Mouse (Mus musculus): ENCODE measurements at regions not wholly inside any gene's neighbourhood (a gene's known extent, or its start where the extent isn't known, plus 50 kb on each side); places are given as distances from the start of the nearest gene placed in this dataset.
A peak's percentile ranks its signal among the peaks of the same experiment; 100 is the strongest.

DNA sequence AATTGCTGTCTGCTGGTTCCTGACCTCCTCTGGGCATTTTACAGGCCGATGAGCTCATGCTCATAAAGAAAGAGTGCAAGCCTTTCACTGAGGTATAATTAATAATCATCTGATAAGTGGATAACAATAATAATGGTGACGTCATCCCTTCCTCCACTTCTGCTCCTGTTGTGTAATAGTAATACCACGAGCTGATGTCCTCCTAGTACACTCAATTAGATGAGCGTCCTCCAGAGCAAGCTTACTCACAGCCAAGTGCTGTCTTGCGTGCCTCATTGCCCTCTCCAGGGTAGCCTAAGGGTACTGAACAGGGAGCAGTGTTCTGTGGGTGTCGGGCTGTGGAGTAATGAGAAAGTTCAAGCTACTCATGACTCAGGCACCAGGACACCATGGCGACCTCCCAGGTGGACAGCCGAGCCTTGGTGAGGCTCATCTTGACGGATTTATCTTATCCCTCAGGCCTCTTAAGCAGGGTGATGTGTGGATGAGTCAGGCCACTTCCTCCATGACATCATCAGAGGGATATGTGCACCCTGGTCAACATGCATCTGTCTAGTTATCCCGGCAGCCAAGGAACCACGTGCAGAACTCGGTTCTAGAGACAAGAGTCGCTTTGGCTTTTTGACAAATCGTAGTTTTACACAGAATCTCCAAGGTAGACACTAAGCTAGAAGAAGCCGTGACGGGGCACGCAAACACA, 135.9 kb upstream of the Tsc22d1 start:
- H3K9ac ChIP-seq (replicated peaks; ENCODE audit: low read length), result no peak overlapping the region

DNA sequence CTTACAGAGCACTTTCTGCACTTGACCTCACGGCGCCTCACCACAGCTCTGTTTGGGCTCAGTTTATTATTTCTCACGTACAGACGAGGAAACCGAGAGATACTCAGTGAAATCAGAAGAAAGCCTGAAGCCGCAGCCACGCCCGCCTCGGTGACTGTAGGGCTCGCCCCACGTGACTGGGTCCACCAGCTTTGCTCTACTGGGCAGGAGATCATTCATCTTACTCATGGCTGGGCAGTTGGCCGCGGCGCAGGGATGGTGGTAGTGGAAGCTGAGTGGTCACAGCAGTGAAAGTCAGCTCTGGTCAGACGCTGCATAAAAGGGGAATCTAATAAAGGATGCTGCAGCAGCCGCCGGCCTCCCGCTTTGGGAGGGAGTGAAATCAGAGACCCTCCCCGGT, 135.2 kb upstream of the Tsc22d1 start:
- Histone ChIP-seq H3K9ac (replicated peaks; ENCODE audit: low read length) (no peak overlapping the region), H3K4me1 (ENCODE audit: control insufficient read depth, insufficient read depth, low read length) (peaks cover 6% of the 10 kb centered on the region; the same call in 1 of the 2 replicates), H3K9me3 (ENCODE audit: control insufficient read depth, low read length) (no peaks in the 10 kb centered on the region), H3K4me3 (replicated peaks; ENCODE audit: low read depth, low read length) (no peak overlapping the region), H3K27ac (replicated peaks; ENCODE audit: low read depth, low read length) (no peak overlapping the region), H3K27me3 (ENCODE audit: control insufficient read depth, insufficient read depth, low read length) (no peaks in the 10 kb centered on the region), H3K36me3 (ENCODE audit: control insufficient read depth, insufficient read depth, low read length) (no peaks in the 10 kb centered on the region), H3K4me2 (ENCODE audit: low read length) (no peak overlapping the region)
- DNase-seq (no peak), ATAC-seq (ENCODE audit: low FRiP score, low TSS enrichment) (no peak)
- WGBS, result 92% methylated on average over 19 of the region's 19 CpGs

More for the DNA sequence above, 135.9 kb upstream of the Tsc22d1 start:
- 92% methylated on average over 17 of the region's 17 CpGs for WGBS
- H3K27me3 ChIP-seq (ENCODE audit: control insufficient read depth, insufficient read depth, low read length), result no peaks in the 10 kb centered on the region
- peaks cover 6% of the 10 kb centered on the region; the same call in 1 of the 2 replicates for H3K4me1 ChIP-seq (ENCODE audit: control insufficient read depth, insufficient read depth, low read length)
- no peaks in the 10 kb centered on the region for H3K9me3 ChIP-seq (ENCODE audit: control insufficient read depth, low read length)
- ATAC-seq (ENCODE audit: low FRiP score, low TSS enrichment) (no peak), DNase-seq (no peak)
- no peak overlapping the region for H3K4me2 ChIP-seq (ENCODE audit: low read length)
- no peak overlapping the region for H3K4me3 ChIP-seq (replicated peaks; ENCODE audit: low read depth, low read length)
- H3K36me3 ChIP-seq (ENCODE audit: control insufficient read depth, insufficient read depth, low read length), result no peaks in the 10 kb centered on the region
- H3K27ac ChIP-seq (replicated peaks; ENCODE audit: low read depth, low read length), result no peak overlapping the region

DNA sequence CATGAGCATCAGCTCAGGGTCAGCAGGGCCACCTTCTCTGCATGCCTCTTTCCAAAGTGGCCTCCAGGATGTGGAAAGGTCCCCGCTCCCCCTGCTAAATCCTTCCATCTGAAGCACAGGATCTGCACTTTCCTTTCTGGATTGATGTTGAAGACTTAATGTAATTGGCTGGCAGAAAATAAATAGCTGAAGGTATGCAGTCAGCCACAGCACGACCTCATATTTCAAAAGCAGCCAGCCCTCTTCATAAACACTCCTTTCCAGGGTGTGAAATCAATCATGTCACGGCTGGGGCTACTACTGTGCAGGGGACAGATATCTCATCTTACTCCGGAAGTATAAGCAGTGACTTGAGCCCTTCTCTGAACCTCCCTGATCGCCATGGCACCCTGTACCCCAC, 132.9 kb upstream of the Tsc22d1 start:
- Histone ChIP-seq H3K9ac (replicated peaks; ENCODE audit: low read length) (no peak overlapping the region), H3K27me3 (ENCODE audit: control insufficient read depth, insufficient read depth, low read length) (no peaks in the 10 kb centered on the region), H3K27ac (replicated peaks; ENCODE audit: low read depth, low read length) (no peak overlapping the region), H3K4me3 (replicated peaks; ENCODE audit: low read depth, low read length) (no peak overlapping the region), H3K9me3 (ENCODE audit: control insufficient read depth, low read length) (no peaks in the 10 kb centered on the region), H3K36me3 (ENCODE audit: control insufficient read depth, insufficient read depth, low read length) (no peaks in the 10 kb centered on the region), H3K4me1 (ENCODE audit: control insufficient read depth, insufficient read depth, low read length) (peaks cover 6% of the 10 kb centered on the region; the same call in 1 of the 2 replicates), H3K4me2 (ENCODE audit: low read length) (no peak overlapping the region)
- peak; percentile 25 for DNase-seq
- no peak for ATAC-seq (ENCODE audit: low FRiP score, low TSS enrichment)
- 27% methylated on average over 5 of the region's 5 CpGs for WGBS

DNA sequence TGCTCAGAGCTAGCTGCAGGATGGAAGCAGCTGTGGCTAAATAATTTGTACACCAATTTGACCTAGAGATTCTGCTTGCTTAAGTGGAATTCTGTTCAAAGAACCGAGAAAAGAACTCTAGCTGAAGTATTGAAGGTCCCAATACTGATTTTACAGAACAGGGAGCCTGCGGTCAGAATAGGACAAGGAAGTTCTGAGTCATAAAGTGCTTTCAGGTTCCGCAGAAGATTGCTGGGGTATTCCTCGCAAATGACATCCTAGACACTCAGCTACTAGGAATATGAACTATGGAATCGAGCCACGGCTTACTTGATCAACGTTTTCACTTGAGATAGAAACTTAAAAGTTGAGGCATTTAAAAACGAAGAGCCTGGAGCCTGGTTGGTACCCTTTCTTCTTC, 127.0 kb upstream of the Tsc22d1 start:
- Histone ChIP-seq H3K27ac (replicated peaks; ENCODE audit: low read depth, low read length) (no peak overlapping the region), H3K36me3 (ENCODE audit: control insufficient read depth, insufficient read depth, low read length) (no peaks in the 10 kb centered on the region), H3K9ac (replicated peaks; ENCODE audit: low read length) (no peak overlapping the region), H3K4me1 (ENCODE audit: control insufficient read depth, insufficient read depth, low read length) (no peaks in the 10 kb centered on the region), H3K9me3 (ENCODE audit: control insufficient read depth, low read length) (no peaks in the 10 kb centered on the region), H3K27me3 (ENCODE audit: control insufficient read depth, insufficient read depth, low read length) (no peaks in the 10 kb centered on the region), H3K4me3 (replicated peaks; ENCODE audit: low read depth, low read length) (no peak overlapping the region), H3K4me2 (ENCODE audit: low read length) (no peak overlapping the region)
- DNase-seq (no peak), ATAC-seq (ENCODE audit: low FRiP score, low TSS enrichment) (no peak)
- WGBS, result 92% methylated on average over 8 of the region's 8 CpGs

DNA sequence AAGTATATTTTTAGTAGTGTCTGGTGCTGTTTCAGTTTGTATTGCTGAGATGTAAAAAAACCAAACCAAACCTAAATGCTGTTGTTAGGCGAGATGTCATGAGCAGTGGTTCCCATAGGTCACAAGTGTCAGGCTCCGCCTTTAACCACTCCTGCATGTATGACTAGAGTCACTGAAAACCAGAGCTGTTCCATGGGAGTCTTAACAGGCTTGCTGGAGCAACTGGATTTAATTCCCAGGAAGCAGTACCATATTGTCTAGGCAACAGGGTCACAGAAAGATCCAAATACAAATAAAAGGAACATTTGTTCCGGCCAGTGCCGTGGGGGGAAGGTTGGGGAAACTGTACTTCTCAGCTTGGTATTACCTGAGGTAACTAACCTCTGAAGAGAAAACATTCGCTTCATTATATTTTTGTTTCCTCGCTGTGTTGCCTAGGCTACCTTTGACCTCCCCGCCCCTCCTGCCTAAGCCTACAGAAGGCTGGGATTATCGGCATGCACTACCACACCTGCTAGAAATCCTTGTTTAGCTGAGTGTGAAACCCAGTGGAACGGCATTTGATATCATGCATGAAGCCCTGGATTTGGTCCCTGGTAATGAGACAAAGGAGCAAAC, 124.3 kb upstream of the Tsc22d1 start:
- no peaks in the 10 kb centered on the region for H3K27me3 ChIP-seq (ENCODE audit: control insufficient read depth, insufficient read depth, low read length)
- H3K27ac ChIP-seq (replicated peaks; ENCODE audit: low read depth, low read length), result no peak overlapping the region
- H3K4me3 ChIP-seq (replicated peaks; ENCODE audit: low read depth, low read length), result no peak overlapping the region
- no peaks in the 10 kb centered on the region for H3K36me3 ChIP-seq (ENCODE audit: control insufficient read depth, insufficient read depth, low read length)
- DNase-seq, result peak; percentile 4
- ATAC-seq (ENCODE audit: low FRiP score, low TSS enrichment), result no peak
- no peaks in the 10 kb centered on the region for H3K9me3 ChIP-seq (ENCODE audit: control insufficient read depth, low read length)
- H3K9ac ChIP-seq (replicated peaks; ENCODE audit: low read length), result no peak overlapping the region
- no peaks in the 10 kb centered on the region for H3K4me1 ChIP-seq (ENCODE audit: control insufficient read depth, insufficient read depth, low read length)
- H3K4me2 ChIP-seq (ENCODE audit: low read length), result no peak overlapping the region
- 43% methylated on average over 9 of the region's 9 CpGs for WGBS

DNA sequence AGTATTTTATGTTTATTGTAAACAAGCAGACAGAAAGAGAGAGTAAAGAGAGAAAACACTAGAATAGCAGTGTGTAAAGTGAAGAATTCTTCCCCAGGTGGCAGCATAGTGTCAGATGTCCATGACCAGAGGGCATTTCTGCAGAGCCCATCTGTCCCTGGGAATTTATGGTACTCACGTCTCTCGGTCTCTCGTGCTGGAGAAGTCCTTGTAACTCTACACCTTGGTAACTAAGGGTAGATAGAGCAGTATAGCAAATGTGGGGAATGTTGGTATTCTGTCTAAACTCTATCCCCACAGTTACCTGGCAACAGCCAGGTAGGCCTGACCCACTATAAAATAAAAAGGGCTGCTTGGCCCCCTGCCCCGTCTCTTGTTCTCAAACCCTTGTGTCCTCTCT, 122.5 kb upstream of the Tsc22d1 start:
- ATAC-seq (ENCODE audit: low FRiP score, low TSS enrichment) (no peak), DNase-seq (no peak)
- Histone ChIP-seq H3K36me3 (ENCODE audit: control insufficient read depth, insufficient read depth, low read length) (no peaks in the 10 kb centered on the region), H3K9me3 (ENCODE audit: control insufficient read depth, low read length) (no peaks in the 10 kb centered on the region), H3K4me2 (ENCODE audit: low read length) (no peak overlapping the region), H3K9ac (replicated peaks; ENCODE audit: low read length) (no peak overlapping the region), H3K4me1 (ENCODE audit: control insufficient read depth, insufficient read depth, low read length) (no peaks in the 10 kb centered on the region), H3K27ac (replicated peaks; ENCODE audit: low read depth, low read length) (no peak overlapping the region), H3K4me3 (replicated peaks; ENCODE audit: low read depth, low read length) (no peak overlapping the region), H3K27me3 (ENCODE audit: control insufficient read depth, insufficient read depth, low read length) (no peaks in the 10 kb centered on the region)
- 68% methylated on average over 4 of the region's 4 CpGs for WGBS

DNA sequence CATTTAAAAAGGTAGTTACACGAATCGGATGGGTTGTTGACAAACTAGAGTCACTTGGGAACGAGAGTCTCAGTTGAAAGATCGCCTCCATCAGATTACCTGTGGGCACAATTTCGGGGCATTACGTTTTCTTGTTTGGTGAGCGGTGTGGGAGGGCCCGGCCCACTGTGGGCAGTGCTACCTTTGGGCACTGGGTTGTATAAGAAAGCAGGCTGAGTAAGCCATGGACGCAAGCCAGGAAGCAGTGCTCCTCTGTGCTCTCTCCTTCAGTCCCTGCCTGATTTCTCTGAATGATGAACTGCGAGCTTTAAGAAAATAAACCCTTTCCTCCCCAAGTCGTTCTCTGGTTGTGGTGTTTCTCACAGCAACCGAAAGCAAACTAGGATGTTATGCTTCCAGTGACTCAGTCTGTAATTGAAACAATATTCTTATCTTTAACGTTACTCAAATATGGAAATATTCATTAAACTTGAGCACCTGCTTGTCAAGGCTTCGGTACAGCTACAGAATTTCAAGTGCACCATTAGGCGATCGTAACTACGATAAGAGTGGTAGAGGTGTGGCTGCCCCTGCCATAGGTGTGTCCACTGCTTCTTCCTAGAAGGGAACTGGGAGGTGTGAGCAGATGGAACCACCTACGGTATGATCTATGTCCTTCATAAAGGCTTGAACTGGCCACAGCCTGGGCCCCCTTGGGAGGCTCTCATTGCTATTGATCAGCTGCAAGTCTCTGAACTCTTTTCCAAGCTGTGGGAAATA, 119.2 kb upstream of the Tsc22d1 start:
- Histone ChIP-seq H3K27ac (replicated peaks; ENCODE audit: low read depth, low read length) (no peak overlapping the region), H3K4me3 (replicated peaks; ENCODE audit: low read depth, low read length) (no peak overlapping the region), H3K4me2 (ENCODE audit: low read length) (no peak overlapping the region), H3K9ac (replicated peaks; ENCODE audit: low read length) (no peak overlapping the region), H3K27me3 (ENCODE audit: control insufficient read depth, insufficient read depth, low read length) (no peaks in the 10 kb centered on the region), H3K4me1 (ENCODE audit: control insufficient read depth, insufficient read depth, low read length) (no peaks in the 10 kb centered on the region), H3K36me3 (ENCODE audit: control insufficient read depth, insufficient read depth, low read length) (no peaks in the 10 kb centered on the region), H3K9me3 (ENCODE audit: control insufficient read depth, low read length) (no peaks in the 10 kb centered on the region)
- ATAC-seq (ENCODE audit: low FRiP score, low TSS enrichment), result no peak
- WGBS, result 90% methylated on average over 18 of the region's 18 CpGs
- no peak for DNase-seq

DNA sequence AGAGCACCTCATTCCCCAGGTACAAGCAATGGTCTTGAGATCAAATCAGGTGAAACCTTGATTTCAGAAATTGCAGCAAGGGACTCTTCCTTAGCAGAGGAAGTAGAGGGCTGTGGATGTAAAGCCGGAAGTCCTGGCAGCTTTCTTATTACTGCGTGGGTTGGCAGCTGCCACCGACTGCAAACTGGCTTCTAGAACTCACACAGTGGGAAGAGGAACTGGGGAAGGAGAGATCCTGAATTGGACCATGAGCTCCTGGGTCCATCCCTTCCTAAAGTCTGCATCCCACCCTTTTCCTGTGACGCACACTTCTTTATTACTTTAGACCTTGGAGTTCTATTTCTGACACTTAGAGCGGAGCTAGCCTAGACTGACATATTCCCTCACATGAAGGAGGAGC, 116.9 kb upstream of the Tsc22d1 start:
- Histone ChIP-seq H3K9ac (replicated peaks; ENCODE audit: low read length) (no peak overlapping the region), H3K4me1 (ENCODE audit: control insufficient read depth, insufficient read depth, low read length) (no peaks in the 10 kb centered on the region), H3K27ac (replicated peaks; ENCODE audit: low read depth, low read length) (no peak overlapping the region), H3K4me3 (replicated peaks; ENCODE audit: low read depth, low read length) (no peak overlapping the region), H3K27me3 (ENCODE audit: control insufficient read depth, insufficient read depth, low read length) (no peaks in the 10 kb centered on the region), H3K4me2 (ENCODE audit: low read length) (no peak overlapping the region), H3K36me3 (ENCODE audit: control insufficient read depth, insufficient read depth, low read length) (no peaks in the 10 kb centered on the region), H3K9me3 (ENCODE audit: control insufficient read depth, low read length) (no peaks in the 10 kb centered on the region)
- ATAC-seq (ENCODE audit: low FRiP score, low TSS enrichment) (no peak), DNase-seq (no peak)
- WGBS, result 96% methylated on average over 5 of the region's 5 CpGs

Measured in midbrain, embryonic 14.5 days (tissue).